Mouse (Mus musculus): Measurements from ENCODE around the gene Cacna2d3.

Cacna2d3 gene

DNA sequence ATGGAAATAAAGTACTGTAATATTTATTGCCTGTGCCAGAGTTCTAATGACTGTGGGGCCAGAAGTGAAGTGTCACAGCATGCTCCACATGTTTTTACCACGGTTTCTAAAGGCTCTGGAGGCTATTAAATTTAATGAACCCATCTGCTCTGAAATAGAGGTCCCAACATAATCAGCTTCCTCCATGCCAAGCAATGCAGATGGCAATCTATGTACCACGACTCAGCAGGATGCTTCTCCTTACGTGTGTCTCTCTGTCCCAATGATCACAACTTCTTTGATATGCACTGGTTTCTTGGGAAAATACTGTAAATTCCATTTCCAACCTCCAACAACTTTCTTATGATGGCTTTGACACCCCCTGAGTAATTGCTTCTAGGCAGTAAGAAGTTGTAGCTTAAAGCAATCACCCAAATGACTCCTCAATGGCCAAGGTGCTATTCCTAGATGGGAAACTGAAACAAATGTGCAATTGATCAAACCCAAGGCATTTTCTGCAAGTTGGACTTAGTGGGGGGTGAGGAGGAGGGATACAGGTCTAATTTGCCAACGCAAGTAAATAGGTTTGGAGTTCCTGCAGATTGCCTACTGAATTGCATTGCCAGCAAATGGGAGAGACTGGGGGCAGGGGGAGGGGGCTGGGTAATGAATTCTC is 557.5 kb downstream of the Cacna2d3 start:
- peak; percentile 66 for DNase-seq (ENCODE audit: low read depth, low spot score)

- no peak for DNase-seq (ENCODE audit: low read depth, low spot score)
Observed at GRCm38 (mm10) chr14:29159803-29160202, 561.9 kb downstream of the Cacna2d3 start.

DNA sequence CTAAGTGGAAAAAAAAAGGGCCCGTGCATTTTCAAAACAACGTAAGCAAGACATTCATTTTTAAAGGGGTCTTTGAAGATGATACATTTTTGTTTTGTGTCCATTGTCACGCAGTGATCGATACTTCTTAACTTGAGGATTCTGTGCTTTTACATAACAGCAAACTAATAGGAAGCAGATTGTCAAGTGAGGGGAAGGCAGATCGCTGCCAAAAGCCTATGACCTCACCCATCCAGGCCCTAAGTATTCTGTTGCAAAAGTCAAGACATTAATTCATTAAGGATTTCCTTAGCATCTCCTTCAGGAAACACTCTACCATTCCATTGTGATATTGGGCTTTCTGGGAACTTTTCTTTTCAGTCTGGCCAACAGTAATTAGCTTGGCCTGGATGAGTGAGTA is 564.6 kb downstream of the Cacna2d3 start:
- DNase-seq (ENCODE audit: low read depth, low spot score) = no peak

GRCm38 (mm10) chr14:29144184-29144583 is 577.5 kb downstream of the Cacna2d3 start:
- DNase-seq (ENCODE audit: low read depth, low spot score) = no peak

GRCm38 (mm10) chr14:29137614-29138013 is 584.0 kb downstream of the Cacna2d3 start:
- no peak for DNase-seq (ENCODE audit: low read depth, low spot score)

GRCm38 (mm10) chr14:29137006-29137579 is 584.6 kb downstream of the Cacna2d3 start:
- DNase-seq (ENCODE audit: low read depth, low spot score) = no peak

- no peak for DNase-seq (ENCODE audit: low read depth, low spot score)
Observed at GRCm38 (mm10) chr14:29134901-29135300, 586.8 kb downstream of the Cacna2d3 start.

DNA sequence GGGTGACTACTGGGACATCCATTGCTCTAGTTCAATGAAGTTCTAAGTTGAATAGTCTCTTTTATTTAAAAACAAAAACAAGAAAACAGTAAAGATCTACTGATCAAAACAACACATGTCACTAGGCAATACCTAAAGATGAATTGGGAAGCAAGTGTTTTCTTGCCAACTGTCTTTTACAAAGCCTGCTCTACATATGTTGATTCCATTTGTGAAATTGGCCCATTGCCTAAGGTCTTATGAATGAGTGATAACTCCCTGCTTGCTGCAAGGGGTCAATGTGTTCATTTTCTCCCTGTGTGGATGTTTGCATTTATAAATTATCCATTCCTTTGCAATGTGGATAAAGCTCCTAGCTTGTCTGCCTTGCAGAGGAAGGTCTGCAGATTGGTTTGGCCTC is 591.2 kb downstream of the Cacna2d3 start:
- DNase-seq (ENCODE audit: low read depth, low spot score) = no peak

DNA sequence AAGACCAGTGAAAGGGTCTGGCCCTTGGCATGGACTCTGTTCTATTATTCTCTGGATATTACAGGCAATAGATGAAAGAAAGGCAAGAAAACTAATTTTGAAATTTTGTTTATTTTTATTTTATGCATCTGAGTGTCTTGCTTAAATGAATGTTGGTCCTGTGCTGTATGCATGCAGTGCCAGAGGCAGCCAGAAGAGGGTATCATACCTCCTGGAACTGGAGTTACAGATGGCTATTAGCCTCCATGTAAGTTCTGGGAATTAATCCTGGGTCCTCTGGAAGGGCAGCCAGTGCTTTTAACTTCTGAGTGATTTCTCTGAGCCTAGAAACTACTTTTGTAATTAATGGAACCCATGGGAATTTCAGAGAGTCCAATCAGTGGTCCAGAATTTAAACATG is 597.8 kb downstream of the Cacna2d3 start:
- DNase-seq (ENCODE audit: low read depth, low spot score) = no peak

- DNase-seq (ENCODE audit: low read depth, low spot score) = no peak
Observed at GRCm38 (mm10) chr14:29122749-29123148, 598.9 kb downstream of the Cacna2d3 start.

GRCm38 (mm10) chr14:29113852-29114450 is 607.7 kb downstream of the Cacna2d3 start:
- DNase-seq (ENCODE audit: low read depth, low spot score) = peak; percentile 70

DNA sequence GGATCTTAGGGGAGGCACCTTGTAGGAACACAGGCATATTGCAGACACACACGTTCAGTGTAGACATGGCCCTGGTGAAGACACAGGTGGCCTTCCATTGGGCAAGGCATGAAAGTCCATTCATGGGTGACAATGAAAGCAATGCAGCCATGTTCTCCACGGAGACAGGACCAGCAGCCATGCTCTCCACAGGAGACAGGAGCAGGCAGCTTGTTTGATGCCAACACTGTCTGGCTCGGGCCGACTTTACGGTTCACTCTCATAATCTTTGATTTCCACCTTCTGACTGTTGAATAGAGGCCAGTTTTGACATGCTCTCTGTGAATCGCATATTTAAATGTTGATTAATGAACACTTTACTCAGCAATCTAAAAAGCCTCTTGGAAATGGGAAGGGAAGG is 610.0 kb downstream of the Cacna2d3 start:
- no peak for DNase-seq (ENCODE audit: low read depth, low spot score)

DNA sequence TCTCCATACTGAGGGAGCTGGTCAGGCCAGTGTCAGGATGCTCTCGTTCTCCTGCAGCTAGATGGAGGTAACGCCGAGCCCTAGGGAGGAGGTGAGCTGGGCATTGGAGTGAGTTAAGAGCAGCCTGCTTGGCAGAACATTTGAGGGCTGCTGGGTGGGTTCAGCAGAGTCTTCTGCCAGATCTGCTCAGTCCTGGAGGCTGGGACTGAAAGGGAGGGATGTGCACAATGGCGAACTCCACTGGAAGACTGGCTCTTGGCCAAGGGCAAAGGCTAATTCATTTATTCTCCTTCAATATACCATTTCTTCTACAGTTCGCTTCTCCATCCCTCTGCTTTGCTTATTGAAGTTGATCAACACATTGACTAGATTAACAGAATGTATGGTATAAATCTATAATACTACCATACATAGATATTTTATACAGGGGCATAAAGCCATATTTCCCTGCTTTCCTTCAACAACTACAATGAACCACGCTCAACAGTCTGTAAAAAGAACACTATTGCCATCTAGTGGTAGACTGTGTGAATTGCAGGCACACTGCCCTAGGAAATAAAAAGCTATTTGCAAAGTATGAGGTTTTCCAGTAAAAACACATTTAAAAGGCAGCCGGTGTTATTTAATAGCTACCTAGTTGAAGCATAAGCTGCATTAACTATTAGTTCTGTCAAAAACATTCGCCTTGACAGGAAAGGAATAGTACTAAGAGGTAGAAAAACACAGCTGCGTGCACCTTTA is 611.1 kb downstream of the Cacna2d3 start:
- peak; percentile 69 for DNase-seq (ENCODE audit: low read depth, low spot score)

DNA sequence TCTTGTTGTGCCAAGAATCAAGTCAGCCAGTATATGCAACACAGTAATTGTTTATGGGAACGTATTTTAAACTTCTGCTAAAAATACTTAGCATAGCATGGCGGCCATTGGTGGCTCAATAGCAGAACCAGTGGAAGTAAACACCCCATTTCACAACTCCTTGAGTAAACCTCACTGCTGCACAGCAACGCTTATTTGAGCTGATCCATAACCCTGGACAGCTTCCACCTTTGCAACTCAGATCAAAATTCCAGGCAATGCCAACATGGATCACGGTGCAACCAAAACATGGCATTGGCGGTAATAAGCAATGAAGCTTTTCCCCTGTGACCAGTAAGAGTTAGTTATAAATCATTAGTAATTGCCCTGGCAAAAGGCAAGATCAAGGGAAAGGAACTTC is 614.2 kb downstream of the Cacna2d3 start:
- DNase-seq (ENCODE audit: low read depth, low spot score) = no peak

GRCm38 (mm10) chr14:29097776-29098175 is 623.9 kb downstream of the Cacna2d3 start:
- DNase-seq (ENCODE audit: low read depth, low spot score) = no peak

- no peak for DNase-seq (ENCODE audit: low read depth, low spot score)
Observed at GRCm38 (mm10) chr14:29095431-29095830, 626.2 kb downstream of the Cacna2d3 start.

- DNase-seq (ENCODE audit: low read depth, low spot score) = peak; percentile 80
Observed at GRCm38 (mm10) chr14:29090074-29090473, 631.6 kb downstream of the Cacna2d3 start.

GRCm38 (mm10) chr14:29086528-29086927 is 635.1 kb downstream of the Cacna2d3 start:
- DNase-seq (ENCODE audit: low read depth, low spot score) = no peak

- no peak for DNase-seq (ENCODE audit: low read depth, low spot score)
Observed at GRCm38 (mm10) chr14:29085493-29086159, 636.0 kb downstream of the Cacna2d3 start.

DNA sequence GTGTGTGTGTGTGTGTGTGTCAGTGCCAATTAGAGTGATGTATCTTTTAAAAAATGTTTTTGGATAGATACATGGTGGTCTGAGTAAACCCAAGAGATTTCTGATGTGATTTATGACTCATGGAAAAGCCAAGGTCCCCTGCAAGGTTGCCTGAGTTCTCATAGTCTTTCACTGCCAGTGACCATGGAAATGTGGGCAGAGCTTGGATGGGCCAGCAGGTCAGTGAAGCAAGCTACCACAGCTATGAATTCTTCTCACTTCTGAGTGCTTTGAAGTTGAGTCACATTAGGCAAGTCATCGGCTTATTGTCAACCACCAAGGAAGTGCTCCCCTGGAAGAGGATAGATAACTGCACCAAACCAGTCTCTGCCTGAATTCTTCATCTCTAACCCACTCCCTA is 639.5 kb downstream of the Cacna2d3 start:
- DNase-seq (ENCODE audit: low read depth, low spot score) = no peak

DNA sequence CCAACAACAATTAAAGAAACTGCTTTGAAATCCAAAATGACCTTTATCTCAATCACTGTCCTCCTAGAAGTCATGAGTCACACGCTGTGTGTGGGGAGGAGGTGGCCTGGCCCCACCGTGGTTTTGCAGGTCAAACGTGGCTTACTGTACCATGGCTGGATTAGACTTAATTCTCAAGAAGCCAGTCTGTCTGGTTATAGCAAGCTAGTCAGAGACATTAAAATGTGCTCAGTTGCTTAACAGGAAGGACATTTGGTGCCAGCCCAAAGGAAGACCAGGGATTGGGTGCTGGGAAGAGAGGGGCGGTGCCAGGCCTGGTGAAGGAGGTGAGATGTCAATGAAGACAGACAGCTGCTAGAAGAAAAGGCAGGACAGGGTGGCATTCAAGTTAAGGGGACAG is 641.0 kb downstream of the Cacna2d3 start:
- no peak for DNase-seq (ENCODE audit: low read depth, low spot score)

GRCm38 (mm10) chr14:29080228-29080627 is 641.4 kb downstream of the Cacna2d3 start:
- no peak for DNase-seq (ENCODE audit: low read depth, low spot score)

Measured in forelimb bud, embryonic 11.5 days (tissue).